Mouse (Mus musculus) G1E (cell line): ENCODE data around the gene Pi4k2a. TPM values are rescaled to one million over a fixed set of nuclear protein-coding genes. Genes with fewer than 3 reads are reported as not detected.

ENCODE experiments used
- ATAC-seq: 2 replicates; pipeline ENCODE4 v1.8.0; 2016; ENCODE audit warnings: mild to moderate bottlenecking; ENCODE audit not compliant: insufficient number of reproducible peaks, poor library complexity, low FRiP score, severe bottlenecking; ENCODE audit errors: extremely low read depth
- DNase-seq: peaks from one replicate; pipeline ENCODE4 v3.0.0; 2012; ENCODE audit warnings: low spot score
- H3K27me3 ChIP-seq: 2 replicates; pipeline ENCODE4 v1.6.1; 2012; ENCODE audit warnings: mild to moderate bottlenecking, low read length, inconsistent platforms; ENCODE audit not compliant: insufficient read depth
- H3K36me3 ChIP-seq: replicated peaks from 2 replicates; pipeline ENCODE3; 2012; ENCODE audit warnings: mild to moderate bottlenecking, inconsistent platforms
- H3K4me1 ChIP-seq: 2 replicates; pipeline ENCODE4 v1.6.1; 2012; ENCODE audit warnings: low read depth, low read length, inconsistent platforms, mixed read lengths; ENCODE audit not compliant: insufficient read depth
- H3K4me3 ChIP-seq: 2 replicates; pipeline ENCODE4 v1.5.1; 2012; ENCODE audit warnings: low read depth, mild to moderate bottlenecking, inconsistent platforms, low read length, moderate library complexity, mixed read lengths
- H3K9me3 ChIP-seq: replicated peaks from 2 replicates; pipeline ENCODE4 v1.6.1; 2012; ENCODE audit warnings: inconsistent platforms
- CTCF ChIP-seq: IDR thresholded peaks from 2 replicates; pipeline ENCODE4 v1.5.1; 2012; ENCODE audit warnings: low read depth, low read length, inconsistent platforms, mixed read lengths
- GATA1 ChIP-seq: IDR thresholded peaks from 2 replicates; pipeline ENCODE4 v1.6.1; 2012; ENCODE audit warnings: borderline replicate concordance, low read length, inconsistent platforms, mixed read lengths
- GATA2 ChIP-seq: IDR thresholded peaks from 2 replicates; pipeline ENCODE4 v1.6.1; 2012; ENCODE audit warnings: low read depth, low read length, inconsistent platforms, borderline replicate concordance
- POLR2AphosphoS5 ChIP-seq: IDR thresholded peaks from 2 replicates; pipeline ENCODE4 v1.6.1; 2012; ENCODE audit warnings: low read depth, low read length, inconsistent platforms; ENCODE audit not compliant: insufficient replicate concordance
- TAL1 ChIP-seq: conservative IDR thresholded peaks from 2 replicates; pipeline ENCODE4 v1.6.1; 2012; ENCODE audit warnings: low read depth, low read length, inconsistent platforms, mixed read lengths
- polyA plus RNA-seq: library from polyadenylated mRNA; stranded (reverse); fragments of >175 nt; gene quantifications from 2 replicates; pipeline ENCODE4 v1.2.3, GENCODE M21; 2012
- total RNA-seq, 2 experiments: library from RNA; stranded (forward) in 1 of 2; stranded (reverse) in 1 of 2; fragments of 200-1000 nt in 1 of 2; fragments of >200 nt in 1 of 2; fragmentation: Nextera tagmentation in 1 of 2; gene quantifications; 2 replicates each; pipeline ENCODE4 v1.2.3; 2014 to 2017

The Pi4k2a gene
- total RNA-seq (2014; fragmentation: Nextera tagmentation) = 8.5 and 10.7 TPM in 2 replicates
- 5.5 and 6.3 TPM in 2 replicates for total RNA-seq (2017)
- 13.8 and 14.5 TPM in 2 replicates for polyA plus RNA-seq

DNA sequence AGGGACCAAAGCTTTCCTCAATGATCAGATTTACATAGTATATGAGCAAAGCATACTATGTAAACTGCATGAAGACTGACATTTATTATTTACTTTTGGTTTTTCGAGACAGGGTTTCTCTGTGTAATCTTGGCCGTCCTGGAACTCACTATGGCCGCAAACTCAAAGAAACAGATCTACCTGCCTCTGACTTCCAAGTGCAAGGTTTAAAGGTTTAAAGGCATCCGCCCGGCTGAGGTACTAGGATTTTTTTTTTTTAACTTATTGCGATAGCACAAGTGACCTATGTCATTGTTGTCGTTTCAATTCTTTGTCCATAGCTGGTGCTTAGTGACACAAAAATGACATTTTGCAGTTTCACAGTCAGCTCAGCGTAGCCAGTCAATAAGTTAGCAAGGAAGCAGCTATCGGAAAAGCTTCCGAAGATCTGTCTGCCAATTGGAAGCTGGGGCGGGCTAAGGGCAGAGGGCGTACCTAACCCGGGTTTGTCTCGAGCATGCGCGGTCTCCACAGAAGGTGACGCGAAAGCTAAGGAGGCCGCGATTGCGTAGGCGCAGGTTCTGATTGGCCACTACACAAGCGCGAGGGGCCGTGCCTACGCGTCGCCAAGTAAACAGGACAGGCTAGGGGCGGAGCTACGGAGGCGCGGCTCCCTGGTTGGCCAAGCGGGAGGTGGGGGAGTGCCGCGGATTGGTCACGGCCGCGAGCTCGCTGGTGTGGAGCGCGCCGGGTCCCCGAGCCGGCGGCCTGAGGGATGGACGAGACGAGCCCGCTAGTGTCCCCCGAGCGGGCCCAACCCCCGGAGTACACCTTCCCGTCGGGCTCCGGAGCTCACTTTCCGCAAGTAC is at the start of gene Pi4k2a:
TSS of gene Pi4k2a (plus strand) at position 723 of the 848 bp plus-strand sequence.
- Histone ChIP-seq H3K9me3 (no peaks in the 10 kb centered on the region), H3K36me3 (peaks cover 23% of the 10 kb centered on the region), H3K27me3 (peaks cover 9% of the 10 kb centered on the region), H3K4me1 (peaks cover 31% of the 10 kb centered on the region), H3K4me3 (peak within 1 kb of the TSS; percentile 93)
- TF ChIP-seq GATA2 (no peak), POLR2AphosphoS5 (no peak), CTCF (no peak), TAL1 (no peak), GATA1 (no peak)
- ATAC-seq = peak; percentile 95
- peak; percentile 97 for DNase-seq

DNA sequence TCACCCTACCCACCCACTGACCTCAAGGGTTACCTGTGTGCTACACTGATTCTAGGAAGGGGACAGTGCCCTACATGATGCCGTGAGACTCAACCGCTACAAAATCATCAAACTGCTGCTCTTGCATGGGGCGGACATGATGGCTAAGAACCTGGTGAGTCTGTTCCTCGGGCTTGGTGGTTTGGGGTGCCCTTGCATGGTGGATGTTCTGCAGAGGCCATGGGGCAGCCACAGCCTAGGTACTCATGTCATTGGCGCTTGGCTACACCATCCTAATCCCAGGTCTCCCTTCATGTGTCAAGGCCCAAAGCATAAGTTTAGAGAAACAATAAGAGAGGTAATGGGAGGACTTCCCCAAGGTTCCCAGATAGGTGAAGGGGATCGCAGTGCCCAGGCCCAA is 46.3 kb upstream of the Pi4k2a start:
- DNase-seq = no peak
- H3K9me3 ChIP-seq = no peaks in the 10 kb centered on the region
- no peak overlapping the region for H3K4me3 ChIP-seq
- no peak for ATAC-seq
- no peaks in the 10 kb centered on the region for H3K4me1 ChIP-seq
- TF ChIP-seq GATA1 (no peak), CTCF (no peak), GATA2 (no peak), TAL1 (no peak), POLR2AphosphoS5 (no peak)
- peaks cover 41% of the 10 kb centered on the region for H3K27me3 ChIP-seq
- no peaks in the 10 kb centered on the region for H3K36me3 ChIP-seq

DNA sequence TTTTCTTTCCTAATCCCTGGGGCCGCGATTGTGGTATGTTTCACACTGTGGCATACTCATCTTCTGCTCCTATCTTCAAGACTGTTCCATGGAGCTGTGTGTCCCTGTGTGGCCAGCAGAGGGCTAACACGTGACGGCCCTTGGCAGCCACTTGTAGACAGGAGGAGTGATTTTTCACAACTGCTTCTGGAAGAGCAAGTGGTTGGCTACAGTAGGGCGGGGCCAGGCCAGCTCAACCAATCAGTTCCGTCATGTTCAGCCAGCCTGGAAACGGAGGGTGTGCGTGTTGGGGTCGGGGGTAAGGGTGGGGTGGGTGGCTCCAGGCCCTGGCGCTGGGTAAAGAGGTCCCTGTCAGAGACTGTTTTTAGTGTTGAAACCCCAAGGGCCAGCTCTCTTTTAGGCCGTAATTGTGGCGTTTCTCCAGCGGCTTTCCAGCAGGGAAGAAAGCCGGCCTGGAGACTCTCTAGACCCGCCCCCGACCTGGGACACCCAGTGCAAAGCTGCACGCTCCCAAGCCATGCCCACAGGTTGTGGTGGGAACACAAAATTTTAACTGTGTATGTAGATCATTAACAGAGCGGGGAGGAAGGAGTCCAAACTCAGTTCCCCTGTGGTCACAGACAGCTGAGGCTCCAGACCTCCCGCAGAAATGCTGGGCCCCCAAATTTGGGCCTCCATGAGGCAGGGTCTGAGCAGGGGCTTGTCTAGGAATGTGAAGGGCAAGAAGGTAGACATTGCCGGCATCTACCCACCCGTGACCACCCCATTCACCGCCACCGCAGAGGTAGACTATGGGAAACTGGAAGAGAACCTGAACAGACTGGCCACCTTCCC is 44.8 kb upstream of the Pi4k2a start, which contains the start of gene Hoga1:
TSS of gene Hoga1 (plus strand) at position 342 of the 834 bp plus-strand sequence.
- no peaks in the 10 kb centered on the region for H3K4me1 ChIP-seq
- no peaks in the 10 kb centered on the region for H3K9me3 ChIP-seq
- TF ChIP-seq CTCF (no peak), GATA1 (no peak), GATA2 (no peak), TAL1 (no peak), POLR2AphosphoS5 (no peak)
- no peaks in the 10 kb centered on the region for H3K36me3 ChIP-seq
- no peak for ATAC-seq
- DNase-seq = peak; percentile 19
- H3K27me3 ChIP-seq = peaks cover 34% of the 10 kb centered on the region
- H3K4me3 ChIP-seq = no peak within 1 kb of the TSS

DNA sequence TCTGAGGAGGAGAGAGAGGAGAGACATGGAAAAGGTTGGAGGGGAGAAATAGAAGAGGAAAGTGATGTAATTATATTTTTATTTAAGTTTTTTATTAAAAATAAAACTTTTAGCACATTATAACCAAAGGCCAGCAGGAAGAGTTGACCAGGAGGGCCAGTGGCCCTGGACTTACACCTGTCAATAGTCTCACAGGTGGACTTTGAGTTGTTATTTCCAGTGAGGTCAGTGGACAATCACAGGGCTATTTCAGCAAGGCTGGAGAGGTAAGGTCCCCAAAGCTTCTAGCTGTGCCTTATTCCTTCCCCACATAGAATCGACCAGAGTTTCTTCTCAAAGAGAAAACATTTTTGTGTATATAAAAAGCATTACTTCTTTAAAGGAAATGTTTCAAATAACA is 40.0 kb upstream of the Pi4k2a start:
- ATAC-seq = no peak
- no peak for TF ChIP-seq CTCF
- TF ChIP-seq GATA2 = no peak
- no peak for TF ChIP-seq TAL1
- no peak for TF ChIP-seq POLR2AphosphoS5
- TF ChIP-seq GATA1 = no peak

DNA sequence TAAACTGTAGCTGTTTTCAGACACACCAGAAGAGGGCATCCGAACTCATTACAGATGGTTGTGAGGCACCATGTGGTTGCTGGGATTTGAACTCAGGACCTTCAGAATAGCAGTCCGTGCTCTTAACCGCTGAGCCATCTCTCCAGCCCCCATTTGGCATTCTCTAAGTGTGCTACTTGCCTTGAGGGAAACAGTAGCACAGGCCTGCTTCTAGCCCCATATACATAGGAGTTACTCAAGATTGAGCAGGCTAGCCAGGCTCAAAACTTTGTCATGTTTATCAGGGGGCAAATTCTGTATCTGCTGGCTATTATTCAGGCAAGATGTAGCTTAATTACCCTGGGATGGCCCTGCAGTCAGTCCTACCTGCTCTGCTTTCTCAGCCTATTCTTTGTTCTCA is 38.9 kb upstream of the Pi4k2a start:
- no peaks in the 10 kb centered on the region for H3K9me3 ChIP-seq
- no peaks in the 10 kb centered on the region for H3K36me3 ChIP-seq
- ATAC-seq = no peak
- TF ChIP-seq GATA2 (no peak), GATA1 (no peak), POLR2AphosphoS5 (no peak), CTCF (no peak), TAL1 (no peak)
- no peak for DNase-seq
- H3K4me1 ChIP-seq = no peaks in the 10 kb centered on the region
- no peak overlapping the region for H3K4me3 ChIP-seq
- H3K27me3 ChIP-seq = peaks cover 9% of the 10 kb centered on the region; the same call in 1 of the 2 replicates

More for the DNA sequence above, 40.0 kb upstream of the Pi4k2a start:
- H3K9me3 ChIP-seq = no peaks in the 10 kb centered on the region
- no peak for DNase-seq
- peaks cover 17% of the 10 kb centered on the region for H3K27me3 ChIP-seq
- H3K4me1 ChIP-seq = no peaks in the 10 kb centered on the region
- no peaks in the 10 kb centered on the region for H3K36me3 ChIP-seq
- H3K4me3 ChIP-seq = no peak overlapping the region

DNA sequence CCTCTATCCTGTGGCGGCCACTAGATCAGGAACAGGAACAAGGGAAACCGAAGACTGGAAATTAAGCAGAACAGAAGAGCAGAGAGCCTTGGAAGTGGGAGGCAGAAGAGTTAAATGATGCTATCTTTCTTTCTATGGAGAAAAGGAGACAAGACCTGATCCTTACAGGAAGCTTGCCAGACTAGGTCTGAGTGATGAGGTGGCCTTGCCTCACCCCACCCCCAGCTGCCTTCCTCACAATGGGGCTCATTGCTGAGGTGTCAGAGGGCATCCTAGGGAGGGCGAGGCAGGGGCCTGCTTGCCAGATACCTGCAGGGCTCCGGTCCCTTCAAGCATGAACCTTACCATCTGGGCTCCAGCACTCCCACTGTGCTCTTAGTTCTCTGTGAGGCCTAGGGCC is 38.3 kb upstream of the Pi4k2a start, which contains the start of gene 4933411K16Rik:
TSS of gene 4933411K16Rik (plus strand) at position 301 of the 400 bp plus-strand sequence.
- Histone ChIP-seq H3K36me3 (no peaks in the 10 kb centered on the region), H3K27me3 (peaks cover 12% of the 10 kb centered on the region), H3K9me3 (no peaks in the 10 kb centered on the region), H3K4me1 (no peaks in the 10 kb centered on the region), H3K4me3 (no peak within 1 kb of the TSS)
- DNase-seq = no peak
- no peak for TF ChIP-seq TAL1
- no peak for TF ChIP-seq GATA1
- TF ChIP-seq POLR2AphosphoS5 = no peak
- TF ChIP-seq CTCF = no peak
- no peak for TF ChIP-seq GATA2
- ATAC-seq = no peak
